12 mouse cellular contexts compared by ENCODE assay signal in the genomic region with DNA sequence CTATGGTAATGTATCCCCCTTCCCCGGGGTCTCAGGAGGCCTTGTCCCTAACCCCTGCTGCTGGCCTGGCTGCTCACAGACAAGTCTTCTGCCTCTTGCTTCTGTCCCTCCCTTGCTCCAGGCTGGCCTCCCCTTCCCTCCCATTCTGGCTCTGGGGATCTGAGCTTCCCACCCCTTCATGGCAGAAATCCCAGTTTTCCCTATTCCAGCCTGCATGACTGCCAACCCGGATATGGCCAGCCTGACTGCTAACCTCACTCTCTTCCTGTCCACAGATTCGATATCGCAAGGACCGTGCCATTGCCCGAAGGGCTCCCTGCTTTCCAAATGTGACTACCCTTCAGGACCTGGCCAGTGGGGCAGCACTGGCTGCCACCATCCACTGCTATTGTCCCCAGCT. TPM values are rescaled to one million over a fixed set of nuclear protein-coding genes. Genes with fewer than 3 reads are reported as not detected.
A peak's percentile ranks its signal among the peaks of the same experiment; 100 is the strongest.
DNase-seq lines count a peak whose midpoint lies in the region; ATAC-seq lines count a peak whose summit lies in the region.
"Had no signal": no experiment of that assay in that cellular context is flagged by ENCODE, and none has a peak within 500 bp of the region (broad histone marks: within the 10 kb centered on the region; RNA-seq: fewer than 3 reads in every experiment).

No protein-coding gene starts in this region.

- H3K9me3 ChIP-seq in hindbrain, embryonic 13.5 days: no peaks in the 10 kb centered on the region
- H3K9me3 ChIP-seq: hindbrain, embryonic 10.5 days had no signal

- H3K27ac ChIP-seq in hindbrain, embryonic 13.5 days: no peak overlapping the region
- H3K27ac ChIP-seq: hindbrain, embryonic 10.5 days had no signal

- H3K4me1 ChIP-seq in hindbrain, embryonic 13.5 days (replicated peaks): no peaks in the 10 kb centered on the region
- H3K4me1 ChIP-seq: hindbrain, embryonic 10.5 days had no signal

- peak; percentile 73 for DNase-seq in gastrocnemius, adult 18-20 months (ENCODE audit: low spot score)
- no peak for DNase-seq in gastrocnemius, postnatal 10 days
- DNase-seq in 3T3-L1 (ENCODE audit: low read depth, low spot score): peak; percentile 48
- DNase-seq in gastrocnemius, postnatal 25 days: peak; percentile 74
- peak; percentile 74 for DNase-seq in heart, postnatal 4 days
- DNase-seq in frontal cortex, postnatal 25 days (ENCODE audit: low spot score in 2 of 2): no peak
- no peak for DNase-seq in frontal cortex, postnatal 36 days (ENCODE audit: low spot score in 2 of 2)
- DNase-seq: right cerebral cortex, adult 18-20 months had no signal

- H3K9ac ChIP-seq in hindbrain, embryonic 13.5 days: no peak overlapping the region

- H3K27me3 ChIP-seq in hindbrain, embryonic 13.5 days: no peaks in the 10 kb centered on the region

- no peak overlapping the region for H3K4me2 ChIP-seq in hindbrain, embryonic 13.5 days

- WGBS in hindbrain, embryonic 13.5 days: 88% methylated on average over 6 of the region's 6 CpGs

- ATAC-seq in hindbrain, embryonic 13.5 days (ENCODE audit: low FRiP score): no peak

- H3K4me3 ChIP-seq in hindbrain, embryonic 13.5 days: no peak overlapping the region
- H3K4me3 ChIP-seq: hindbrain, embryonic 10.5 days had no signal

- peaks cover 77% of the 10 kb centered on the region for H3K36me3 ChIP-seq in hindbrain, embryonic 13.5 days

RNA-seq across cellular contexts. Expression of a gene that starts 13.3 kb away (rescaled TPM):
- total RNA-seq in gastrocnemius, adult 18-20 months (2021): under 1 TPM; 0.26 to 0.41 TPM
- 1 to 10 TPM in 1 of 2 experiments, under 1 TPM in 1; 0.97 to 1.5 TPM for total RNA-seq in gastrocnemius, postnatal 10 days (2021)
- under 1 TPM; 0.61 to 0.67 TPM for total RNA-seq in gastrocnemius, postnatal 25 days (2021)
- 1 to 10 TPM; 1.5 to 2.9 TPM for total RNA-seq in heart, postnatal 4 days (2021)
- 37.0 and 38.2 TPM in 2 replicates for polyA plus RNA-seq in hindbrain, embryonic 13.5 days (2015; fragmentation: Nextera tagmentation; extraction: Ambion mirVana)

RNA-seq across cellular contexts. Expression of a gene that starts 20.7 kb away (rescaled TPM):
- 10 to 100 TPM; 10.7 to 11.2 TPM for total RNA-seq in gastrocnemius, adult 18-20 months (2021)
- total RNA-seq in gastrocnemius, postnatal 10 days (2021): 10 to 100 TPM; 14.9 to 16.4 TPM
- 10 to 100 TPM in 1 of 2 experiments, 1 to 10 TPM in 1; 9.5 to 10.0 TPM for total RNA-seq in gastrocnemius, postnatal 25 days (2021)
- 10 to 100 TPM; 20.9 to 21.3 TPM for total RNA-seq in heart, postnatal 4 days (2021)
- polyA plus RNA-seq in hindbrain, embryonic 13.5 days (2015; fragmentation: Nextera tagmentation; extraction: Ambion mirVana): 52.1 and 55.5 TPM in 2 replicates

RNA-seq across cellular contexts. Expression of a gene that starts 20.9 kb away (rescaled TPM):
- 10 to 100 TPM; 84.7 to 91.0 TPM for total RNA-seq in gastrocnemius, adult 18-20 months (2021)
- total RNA-seq in gastrocnemius, postnatal 10 days (2021): 10 to 100 TPM; 76.0 to 76.5 TPM
- total RNA-seq in gastrocnemius, postnatal 25 days (2021): 100 to 1,000 TPM in 1 of 2 experiments, 10 to 100 TPM in 1; 89.9 to 106 TPM
- 10 to 100 TPM; 72.5 to 77.7 TPM for total RNA-seq in heart, postnatal 4 days (2021)
- 116 and 122 TPM in 2 replicates for polyA plus RNA-seq in hindbrain, embryonic 13.5 days (2015; fragmentation: Nextera tagmentation; extraction: Ambion mirVana)

RNA-seq across cellular contexts. Expression of a gene that starts 24.9 kb away (rescaled TPM):
- total RNA-seq in gastrocnemius, adult 18-20 months (2021): not detected
- not detected for total RNA-seq in gastrocnemius, postnatal 10 days (2021)
- total RNA-seq in gastrocnemius, postnatal 25 days (2021): under 1 TPM in 1 of 2 experiments, not detected in 1; 0.67 TPM
- total RNA-seq in heart, postnatal 4 days (2021): not detected
- polyA plus RNA-seq in hindbrain, embryonic 13.5 days (2015; fragmentation: Nextera tagmentation; extraction: Ambion mirVana): 0.23 and 0.45 TPM in 2 replicates
- polyA plus RNA-seq: cortical plate, adult 2 months; hindbrain, embryonic 10.5 days; large intestine, adult 2 months had no signal

RNA-seq across cellular contexts. Expression of a gene that starts 30.4 kb away (rescaled TPM):
- total RNA-seq in gastrocnemius, adult 18-20 months (2021): 1 to 10 TPM; 3.6 to 4.8 TPM
- total RNA-seq in gastrocnemius, postnatal 10 days (2021): 1 to 10 TPM; 4.0 to 6.7 TPM
- total RNA-seq in gastrocnemius, postnatal 25 days (2021): 1 to 10 TPM; 1.2 to 1.9 TPM
- 10 to 100 TPM; 15.4 to 17.3 TPM for total RNA-seq in heart, postnatal 4 days (2021)
- polyA plus RNA-seq in hindbrain, embryonic 13.5 days (2015; fragmentation: Nextera tagmentation; extraction: Ambion mirVana): 32.1 and 34.9 TPM in 2 replicates

Comparison
In these comparisons a context has a peak if more than half of its experiments do, and no peak if none do; other contexts are left out.
1. DNase-seq: peak in gastrocnemius, adult 18-20 months (single experiment), 3T3-L1 (single experiment), gastrocnemius, postnatal 25 days (single experiment) and heart, postnatal 4 days (single experiment); none in gastrocnemius, postnatal 10 days (single experiment), frontal cortex, postnatal 25 days (0 of 2) and frontal cortex, postnatal 36 days (0 of 2).